Mouse (Mus musculus) ES-E14 (cell line): Measurements from ENCODE around the gene Tmem186. TPM values are rescaled to one million over a fixed set of nuclear protein-coding genes. Genes with fewer than 3 reads are reported as not detected.

ENCODE experiments used
- DNase-seq: peaks from one replicate; pipeline ENCODE4 v3.0.0-alpha.2; 2013; ENCODE audit warnings: low read depth, low spot score
- H3K27ac ChIP-seq: 2 replicates; pipeline ENCODE4 v1.5.1; 2012; ENCODE audit warnings: low read depth, mild to moderate bottlenecking, low read length, moderate library complexity, mixed read lengths; ENCODE audit not compliant: poor library complexity, insufficient read depth, severe bottlenecking
- H3K36me3 ChIP-seq: 2 replicates; pipeline ENCODE4 v1.6.1; 2012; ENCODE audit warnings: mild to moderate bottlenecking, low read length, moderate library complexity, mixed read lengths; ENCODE audit not compliant: control insufficient read depth, poor library complexity, insufficient read depth, severe bottlenecking
- H3K4me1 ChIP-seq, 2 experiments: fragments of 150-350 bp in 1 of 2; sonication (generic) in 1 of 2; 2 replicates each; pipeline ENCODE4 v1.6.1; 2012; ENCODE audit warnings: low read length in 2 of 2, mild to moderate bottlenecking in 1 of 2, mixed read lengths in 1 of 2; ENCODE audit not compliant: control insufficient read depth in 2 of 2, insufficient read depth in 2 of 2, poor library complexity in 1 of 2
- H3K4me3 ChIP-seq, 2 experiments: fragments of 150-350 bp in 1 of 2; sonication (generic) in 1 of 2; 2 replicates each; pipeline ENCODE4 v1.5.1; 2012; ENCODE audit warnings: low read length in 2 of 2, low read depth in 1 of 2, mild to moderate bottlenecking in 1 of 2, mixed read lengths in 1 of 2; ENCODE audit not compliant: insufficient read depth in 1 of 2, poor library complexity in 1 of 2, severe bottlenecking in 1 of 2
- H3K9ac ChIP-seq: 2 replicates; pipeline ENCODE4 v1.6.1; 2012; ENCODE audit warnings: low read depth, mild to moderate bottlenecking, low read length, mixed read lengths; ENCODE audit not compliant: poor library complexity, insufficient read depth, severe bottlenecking
- H3K9me3 ChIP-seq: fragments of 150-350 bp; sonication (generic); 2 replicates; pipeline ENCODE4 v1.6.1; 2012; ENCODE audit warnings: low read depth, mild to moderate bottlenecking, low read length; ENCODE audit not compliant: control insufficient read depth, insufficient read depth
- CHD2 ChIP-seq: IDR thresholded peaks from 2 replicates; pipeline ENCODE4 v1.6.1; 2014; ENCODE audit warnings: mild to moderate bottlenecking, low read depth, low read length, inconsistent platforms
- HCFC1 ChIP-seq: IDR thresholded peaks from 2 replicates; pipeline ENCODE4 v1.6.1; 2012; ENCODE audit warnings: low read length, inconsistent platforms, borderline replicate concordance; ENCODE audit not compliant: insufficient read depth
- MAFK ChIP-seq: IDR thresholded peaks from 2 replicates; pipeline ENCODE4 v1.6.1; 2014; ENCODE audit warnings: mild to moderate bottlenecking, low read depth, low read length, inconsistent platforms; ENCODE audit not compliant: insufficient read depth
- ZC3H11A ChIP-seq: IDR thresholded peaks from 2 replicates; pipeline ENCODE4 v1.6.1; 2012; ENCODE audit warnings: low read depth, mild to moderate bottlenecking, inconsistent platforms, low read length, borderline replicate concordance
- ZNF384 ChIP-seq: IDR thresholded peaks from 2 replicates; pipeline ENCODE4 v1.6.1; 2012; ENCODE audit warnings: low read depth, low read length, inconsistent platforms
- in situ Hi-C, 2 experiments: fragments of 600-800 bp; cut with MboI; formaldehyde crosslinking; loops; one replicate each; pipeline ENCODE4 v1.15.1; 2025; ENCODE audit warnings: low sequenced_read_pairs in 2 of 2, inconsistent platforms in 1 of 2; ENCODE audit not compliant: unreplicated experiment in 2 of 2
- total RNA-seq: library from RNA; depleted of rRNA; stranded (reverse); fragments of 300-350 nt; gene quantifications from 2 replicates; pipeline ENCODE4 v1.2.3, GENCODE M21; 2012

The Tmem186 gene
- total RNA-seq, 1 experiment = 20.7 TPM

DNA sequence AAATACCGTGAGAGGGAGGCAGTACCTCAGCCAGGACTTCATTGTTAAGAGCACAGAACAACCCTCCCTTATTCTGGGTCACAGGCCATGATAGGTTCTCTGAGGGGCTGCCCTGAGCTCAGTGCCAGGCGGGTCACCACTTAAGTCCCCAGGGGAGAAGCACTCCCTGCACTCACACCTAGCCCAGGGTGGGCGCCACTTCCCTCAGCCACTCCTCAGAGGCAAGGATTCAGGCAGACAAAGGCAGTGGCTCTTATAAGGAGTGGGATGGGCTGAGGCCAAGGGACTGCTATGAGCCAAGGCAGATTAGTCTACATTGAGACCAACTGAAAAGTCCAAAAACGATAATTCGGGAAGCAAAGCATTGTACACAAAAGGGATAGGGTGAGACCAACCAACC is 27.9 kb upstream of the Tmem186 start:
- H3K27ac ChIP-seq = no peak overlapping the region

DNA sequence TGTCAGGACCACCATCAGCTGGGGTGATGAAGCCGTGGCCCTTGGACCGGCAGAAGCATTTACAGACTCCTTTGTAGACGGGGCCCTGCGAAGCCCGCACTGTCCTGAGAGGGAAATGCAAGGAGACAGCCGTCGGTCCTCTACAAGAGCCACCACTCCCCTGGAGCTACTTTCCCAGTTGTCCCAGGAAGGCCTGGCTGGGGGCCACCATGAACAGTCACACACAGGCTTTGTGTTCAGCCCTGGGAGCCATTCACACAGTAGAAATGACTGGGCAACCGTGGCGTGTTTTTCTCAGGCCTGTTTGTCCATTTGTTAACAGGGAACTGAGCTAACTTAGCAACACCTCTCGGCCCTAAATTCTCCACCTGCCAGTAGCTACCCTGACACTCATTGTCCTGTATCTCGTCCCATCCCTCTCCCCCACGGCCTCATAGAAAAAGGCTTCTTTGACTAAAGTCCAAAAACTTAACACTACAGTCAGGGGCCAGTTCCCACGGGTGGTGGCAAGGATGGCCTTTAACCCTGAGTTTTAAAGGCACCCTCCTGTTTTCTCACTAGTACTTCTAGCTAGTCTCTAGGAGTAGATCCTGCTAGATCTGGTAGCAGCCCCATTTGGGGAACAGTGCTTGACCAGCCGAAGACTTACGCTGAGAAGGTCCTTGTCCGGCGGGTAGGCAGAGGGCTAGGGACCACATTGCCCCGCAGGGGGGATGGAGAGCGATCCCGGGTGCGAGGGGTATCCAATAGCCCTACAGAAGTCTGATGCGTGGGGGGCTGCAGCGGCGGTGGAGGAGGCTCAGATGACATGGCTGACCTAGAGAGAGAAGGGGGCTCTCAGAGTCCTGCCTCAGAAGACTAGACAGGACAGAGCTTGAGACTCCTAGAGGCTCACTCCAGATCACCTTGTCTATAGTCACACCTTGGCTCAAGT is 26.4 kb upstream of the Tmem186 start:
- H3K27ac ChIP-seq = no peak overlapping the region
- H3K4me1 ChIP-seq = peaks cover 5 to 46% of the 10 kb centered on the region in 2 experiments
- no peak overlapping the region for H3K9ac ChIP-seq
- peaks cover 30% of the 10 kb centered on the region for H3K36me3 ChIP-seq
- in situ Hi-C loops = no loop called here
- no peaks in the 10 kb centered on the region for H3K9me3 ChIP-seq
- TF ChIP-seq HCFC1 (no peak), MAFK (no peak), ZC3H11A (no peak), ZNF384 (no peak), CHD2 (no peak)
- H3K4me3 ChIP-seq = no peak overlapping the region
- DNase-seq = no peak

More for the DNA sequence above, 27.9 kb upstream of the Tmem186 start:
- TF ChIP-seq MAFK (no peak), HCFC1 (no peak), CHD2 (no peak), ZC3H11A (no peak), ZNF384 (no peak)
- Histone ChIP-seq H3K9me3 (no peaks in the 10 kb centered on the region), H3K4me1 (peaks cover 6 to 55% of the 10 kb centered on the region in 2 experiments), H3K4me3 (no peak overlapping the region), H3K36me3 (peaks cover 29% of the 10 kb centered on the region), H3K9ac (no peak overlapping the region)
- in situ Hi-C loops = no loop called here
- DNase-seq = no peak

DNA sequence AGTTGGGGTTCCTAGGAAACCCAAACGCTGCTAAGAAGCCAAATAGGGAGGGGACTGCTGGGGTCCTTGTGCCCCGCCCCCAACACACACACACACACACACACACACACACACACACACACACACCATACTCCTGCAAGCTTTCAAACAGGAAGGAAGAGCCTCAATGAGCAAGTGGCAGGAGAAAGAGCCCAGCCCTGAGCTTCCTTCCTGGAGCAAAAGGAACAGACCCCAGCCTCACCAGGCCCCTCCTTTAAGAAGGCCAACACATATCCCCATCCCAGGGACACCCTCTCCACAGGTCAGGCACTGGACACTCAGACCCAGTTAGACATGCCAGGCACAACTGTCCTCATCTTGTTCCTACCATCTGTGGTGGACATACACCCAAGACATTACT is 25.5 kb upstream of the Tmem186 start:
- Histone ChIP-seq H3K9ac (no peak overlapping the region), H3K9me3 (no peaks in the 10 kb centered on the region), H3K27ac (no peak overlapping the region), H3K36me3 (peaks cover 27% of the 10 kb centered on the region; the same call in 1 of the 2 replicates), H3K4me1 (peaks cover 2 to 40% of the 10 kb centered on the region in 2 experiments), H3K4me3 (no peak overlapping the region)
- TF ChIP-seq MAFK = no peak
- TF ChIP-seq HCFC1 = no peak
- TF ChIP-seq ZC3H11A = no peak
- no peak for TF ChIP-seq ZNF384
- TF ChIP-seq CHD2 = no peak
- no peak for DNase-seq
- in situ Hi-C loops = no loop called here

DNA sequence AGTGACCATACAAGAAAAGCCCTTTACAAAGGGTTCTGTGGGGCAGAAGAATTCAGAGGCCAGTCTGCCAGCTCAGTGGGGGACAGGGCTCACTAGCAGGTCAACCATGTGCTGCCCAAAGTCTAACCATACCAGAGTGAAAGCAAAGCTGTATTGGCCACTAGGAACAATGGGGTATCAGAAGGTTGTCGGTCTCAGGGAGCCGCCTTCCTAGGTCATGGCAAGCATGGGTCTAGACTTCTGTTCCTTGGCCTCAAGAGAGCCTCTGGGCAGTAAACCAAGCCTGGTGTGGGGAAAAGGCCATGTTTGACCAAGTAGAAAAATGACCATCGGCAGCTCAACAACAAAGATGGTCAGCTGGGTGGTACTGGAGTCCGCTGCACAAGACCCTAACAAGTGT is 21.3 kb upstream of the Tmem186 start:
- Histone ChIP-seq H3K4me1 (peaks cover 5 to 40% of the 10 kb centered on the region in 2 experiments; a peak in 3 of 4 replicates), H3K4me3 (no peak overlapping the region), H3K27ac (no peak overlapping the region), H3K9ac (no peak overlapping the region), H3K36me3 (peaks cover 38% of the 10 kb centered on the region; the same call in 1 of the 2 replicates), H3K9me3 (no peaks in the 10 kb centered on the region)
- TF ChIP-seq ZNF384 (no peak), ZC3H11A (no peak), CHD2 (no peak), HCFC1 (no peak), MAFK (no peak)
- no peak for DNase-seq
- in situ Hi-C loops = no loop called here
